Mouse (Mus musculus): Measurements from ENCODE around the gene Krtap10-4. TPM values are rescaled to one million over a fixed set of nuclear protein-coding genes. Genes with fewer than 3 reads are reported as not detected.

Gene Krtap10-4
- polyA plus RNA-seq, 1 experiment from 2014 or later, result not detected

GRCm38 (mm10) chr10:77852559-77852958, 25.7 kb upstream of the Krtap10-4 start, which contains the start of gene Gm10318:
TSS of gene Gm10318 (plus strand) at chr10:77852859.
- DNase-seq, result no peak
- Histone ChIP-seq H3K4me1 (ENCODE audit: insufficient read depth) (no peaks in the 10 kb centered on the region), H3K4me2 (ENCODE audit: low read depth, low read length) (no peak within 1 kb of the TSS), H3K27me3 (ENCODE audit: insufficient read depth, low read length) (no peaks in the 10 kb centered on the region), H3K36me3 (replicated peaks; ENCODE audit: insufficient read depth, low read length) (no peaks in the 10 kb centered on the region), H3K27ac (ENCODE audit: low read depth) (no peak within 1 kb of the TSS), H3K4me3 (ENCODE audit: low read depth, low read length) (no peak within 1 kb of the TSS), H3K9me3 (ENCODE audit: low read length) (no peaks in the 10 kb centered on the region), H3K9ac (replicated peaks) (no peak within 1 kb of the TSS)
- WGBS (ENCODE audit: insufficient replicate concordance), result 65% methylated on average over 9 of the region's 9 CpGs
- TF ChIP-seq CTCF (IDR thresholded peaks at IDR 0.05; ENCODE audit: low read depth) (no peak), EP300 (IDR thresholded peaks at IDR 0.05; ENCODE audit: low read depth) (no peak)
- ATAC-seq, result no peak

DNA sequence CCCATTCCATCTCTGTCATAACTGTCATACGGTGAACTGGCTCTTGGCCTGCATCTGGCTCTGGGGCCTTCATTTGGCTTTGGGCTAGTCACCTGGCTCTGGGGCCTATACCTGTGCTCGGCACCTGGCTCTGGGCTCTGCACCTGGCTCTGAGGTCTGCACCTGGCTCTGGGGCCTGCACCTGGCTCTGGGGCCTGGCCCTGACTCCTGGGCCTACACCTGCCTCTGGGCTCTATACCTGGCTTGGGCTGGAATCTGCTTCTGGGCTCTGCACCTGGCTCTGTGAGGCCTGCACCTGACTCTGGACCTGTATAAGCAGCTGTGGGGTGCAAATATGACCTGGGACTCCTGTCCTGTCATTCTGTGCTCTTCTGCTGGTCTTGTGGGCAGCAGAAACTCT, 20.6 kb upstream of the Krtap10-4 start:
- ATAC-seq, result no peak
- H3K4me1 ChIP-seq (ENCODE audit: insufficient read depth), result no peaks in the 10 kb centered on the region
- DNase-seq, result no peak
- no peak overlapping the region for H3K9ac ChIP-seq (replicated peaks)
- TF ChIP-seq CTCF (IDR thresholded peaks at IDR 0.05; ENCODE audit: low read depth) (no peak), EP300 (IDR thresholded peaks at IDR 0.05; ENCODE audit: low read depth) (no peak)
- H3K4me2 ChIP-seq (ENCODE audit: low read depth, low read length), result no peak overlapping the region
- H3K36me3 ChIP-seq (replicated peaks; ENCODE audit: insufficient read depth, low read length), result no peaks in the 10 kb centered on the region
- H3K27ac ChIP-seq (ENCODE audit: low read depth), result no peak overlapping the region
- WGBS (ENCODE audit: insufficient replicate concordance), result 64% methylated on average over 2 of the region's 2 CpGs
- H3K9me3 ChIP-seq (ENCODE audit: low read length), result peaks cover 5% of the 10 kb centered on the region
- H3K27me3 ChIP-seq (ENCODE audit: insufficient read depth, low read length), result no peaks in the 10 kb centered on the region
- no peak overlapping the region for H3K4me3 ChIP-seq (ENCODE audit: low read depth, low read length)

DNA sequence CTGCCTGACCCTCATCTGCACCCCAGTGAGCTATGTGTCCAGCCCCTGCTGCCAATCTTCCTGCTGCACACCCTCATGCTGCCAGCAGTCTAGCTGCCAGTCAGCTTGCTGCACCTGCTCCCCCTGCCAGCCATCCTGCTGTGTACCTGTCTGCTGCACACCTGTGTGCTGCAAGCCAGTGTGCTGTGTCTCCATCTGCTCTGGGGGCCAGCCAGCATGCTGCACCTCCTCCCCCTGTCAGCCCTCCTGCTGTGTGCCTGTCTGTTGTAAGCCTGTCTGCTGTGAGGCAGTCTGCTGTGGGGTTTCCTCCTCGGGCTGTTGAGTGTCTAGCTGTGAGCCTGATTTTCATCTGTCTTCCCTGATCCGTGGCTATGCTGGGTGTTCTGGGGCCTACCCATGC, 20.1 kb upstream of the Krtap10-4 start:
- DNase-seq (no peak), ATAC-seq (no peak)
- H3K36me3 ChIP-seq (replicated peaks; ENCODE audit: insufficient read depth, low read length), result no peaks in the 10 kb centered on the region
- no peak overlapping the region for H3K4me2 ChIP-seq (ENCODE audit: low read depth, low read length)
- H3K27me3 ChIP-seq (ENCODE audit: insufficient read depth, low read length), result no peaks in the 10 kb centered on the region
- no peak overlapping the region for H3K4me3 ChIP-seq (ENCODE audit: low read depth, low read length)
- peaks cover 5% of the 10 kb centered on the region for H3K9me3 ChIP-seq (ENCODE audit: low read length)
- no peak overlapping the region for H3K27ac ChIP-seq (ENCODE audit: low read depth)
- no peak overlapping the region for H3K9ac ChIP-seq (replicated peaks)
- no peaks in the 10 kb centered on the region for H3K4me1 ChIP-seq (ENCODE audit: insufficient read depth)
- 23% methylated on average over 2 of the region's 2 CpGs for WGBS (ENCODE audit: insufficient replicate concordance)
- no peak for TF ChIP-seq EP300 (IDR thresholded peaks at IDR 0.05; ENCODE audit: low read depth)
- no peak for TF ChIP-seq CTCF (IDR thresholded peaks at IDR 0.05; ENCODE audit: low read depth)

DNA sequence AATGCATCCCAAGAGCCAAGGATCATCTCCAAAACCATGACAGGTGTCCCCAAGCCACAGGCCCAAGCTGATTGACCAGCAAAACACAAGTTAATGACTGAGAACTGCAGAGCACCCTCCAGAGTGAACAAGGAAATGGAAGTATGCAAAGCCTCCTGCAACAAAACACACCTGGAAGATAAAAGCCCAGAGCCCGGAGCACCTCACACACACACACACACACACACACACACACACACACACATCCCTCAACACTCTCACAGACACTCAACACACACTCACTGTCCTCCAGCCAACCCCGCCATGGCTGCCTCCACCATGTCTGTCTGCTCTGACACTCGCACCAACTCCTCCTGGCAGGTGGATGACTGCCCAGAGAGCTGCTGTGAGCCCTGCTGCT, 19.6 kb upstream of the Krtap10-4 start, which contains the start of gene Gm36176:
Gene Gm36176 (plus strand): TSS at position 301 of the 400 bp plus-strand sequence.
- Histone ChIP-seq H3K4me2 (ENCODE audit: low read depth, low read length) (no peak within 1 kb of the TSS), H3K9me3 (ENCODE audit: low read length) (peaks cover 5% of the 10 kb centered on the region), H3K9ac (replicated peaks) (no peak within 1 kb of the TSS), H3K27ac (ENCODE audit: low read depth) (no peak within 1 kb of the TSS), H3K27me3 (ENCODE audit: insufficient read depth, low read length) (no peaks in the 10 kb centered on the region), H3K4me1 (ENCODE audit: insufficient read depth) (no peaks in the 10 kb centered on the region), H3K4me3 (ENCODE audit: low read depth, low read length) (no peak within 1 kb of the TSS), H3K36me3 (replicated peaks; ENCODE audit: insufficient read depth, low read length) (no peaks in the 10 kb centered on the region)
- DNase-seq, result no peak
- ATAC-seq, result no peak
- 55% methylated on average over 3 of the region's 3 CpGs for WGBS (ENCODE audit: insufficient replicate concordance)
- TF ChIP-seq EP300 (IDR thresholded peaks at IDR 0.05; ENCODE audit: low read depth) (no peak), CTCF (IDR thresholded peaks at IDR 0.05; ENCODE audit: low read depth) (no peak)

- no peak overlapping the region for H3K4me2 ChIP-seq (ENCODE audit: low read depth, low read length)
- no peaks in the 10 kb centered on the region for H3K36me3 ChIP-seq (replicated peaks; ENCODE audit: insufficient read depth, low read length)
- H3K4me1 ChIP-seq (ENCODE audit: insufficient read depth), result no peaks in the 10 kb centered on the region
- DNase-seq (no peak), ATAC-seq (no peak)
- H3K9ac ChIP-seq (replicated peaks), result no peak overlapping the region
- H3K4me3 ChIP-seq (ENCODE audit: low read depth, low read length), result no peak overlapping the region
- H3K27me3 ChIP-seq (ENCODE audit: insufficient read depth, low read length), result no peaks in the 10 kb centered on the region
- TF ChIP-seq CTCF (IDR thresholded peaks at IDR 0.05; ENCODE audit: low read depth), result no peak
- no peak for TF ChIP-seq EP300 (IDR thresholded peaks at IDR 0.05; ENCODE audit: low read depth)
- H3K27ac ChIP-seq (ENCODE audit: low read depth), result no peak overlapping the region
- WGBS (ENCODE audit: insufficient replicate concordance), result 57% methylated on average over 6 of the region's 6 CpGs
- peaks cover 8% of the 10 kb centered on the region for H3K9me3 ChIP-seq (ENCODE audit: low read length)
Measured at GRCm38 (mm10) chr10:77839006-77839405, 12.1 kb upstream of the Krtap10-4 start.

DNA sequence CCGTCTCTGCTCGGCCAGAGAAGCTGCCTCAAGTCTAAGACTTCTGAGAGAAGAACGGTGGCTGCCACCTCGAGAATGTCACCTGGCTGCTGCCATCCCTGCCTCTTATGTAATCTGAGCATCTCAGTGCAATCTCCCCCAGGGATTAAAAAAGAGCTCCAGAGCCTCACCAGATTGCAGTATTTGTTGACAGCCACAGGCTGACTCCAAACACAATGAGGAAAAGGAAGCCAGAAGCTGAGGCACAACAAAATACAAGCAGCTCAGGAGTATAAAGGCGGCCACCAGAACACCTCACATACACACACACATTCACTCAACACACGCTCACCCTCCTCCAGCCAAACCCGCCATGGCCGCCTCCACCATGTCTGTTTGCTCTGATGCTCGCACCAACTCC, 8.8 kb upstream of the Krtap10-4 start, which contains the start of gene Krtap10-10:
Gene Krtap10-10 (plus strand): TSS at position 301 of the 400 bp plus-strand sequence.
- Histone ChIP-seq H3K4me3 (ENCODE audit: low read depth, low read length) (no peak within 1 kb of the TSS), H3K27me3 (ENCODE audit: insufficient read depth, low read length) (no peaks in the 10 kb centered on the region), H3K4me2 (ENCODE audit: low read depth, low read length) (no peak within 1 kb of the TSS), H3K4me1 (ENCODE audit: insufficient read depth) (no peaks in the 10 kb centered on the region), H3K9me3 (ENCODE audit: low read length) (no peaks in the 10 kb centered on the region), H3K27ac (ENCODE audit: low read depth) (no peak within 1 kb of the TSS), H3K36me3 (replicated peaks; ENCODE audit: insufficient read depth, low read length) (no peaks in the 10 kb centered on the region), H3K9ac (replicated peaks) (no peak within 1 kb of the TSS)
- ATAC-seq (no peak), DNase-seq (no peak)
- 65% methylated on average over 9 of the region's 9 CpGs for WGBS (ENCODE audit: insufficient replicate concordance)
- TF ChIP-seq CTCF (IDR thresholded peaks at IDR 0.05; ENCODE audit: low read depth), result no peak
- TF ChIP-seq EP300 (IDR thresholded peaks at IDR 0.05; ENCODE audit: low read depth), result no peak

- no peaks in the 10 kb centered on the region for H3K9me3 ChIP-seq (ENCODE audit: low read length)
- no peak overlapping the region for H3K4me2 ChIP-seq (ENCODE audit: low read depth, low read length)
- no peak overlapping the region for H3K27ac ChIP-seq (ENCODE audit: low read depth)
- WGBS (ENCODE audit: insufficient replicate concordance), result 54% methylated on average over 4 of the region's 4 CpGs
- DNase-seq, result no peak
- no peak overlapping the region for H3K9ac ChIP-seq (replicated peaks)
- no peaks in the 10 kb centered on the region for H3K36me3 ChIP-seq (replicated peaks; ENCODE audit: insufficient read depth, low read length)
- H3K4me1 ChIP-seq (ENCODE audit: insufficient read depth), result no peaks in the 10 kb centered on the region
- no peak for TF ChIP-seq EP300 (IDR thresholded peaks at IDR 0.05; ENCODE audit: low read depth)
- TF ChIP-seq CTCF (IDR thresholded peaks at IDR 0.05; ENCODE audit: low read depth), result no peak
- H3K27me3 ChIP-seq (ENCODE audit: insufficient read depth, low read length), result no peaks in the 10 kb centered on the region
- ATAC-seq, result no peak
- H3K4me3 ChIP-seq (ENCODE audit: low read depth, low read length), result no peak overlapping the region
Measured at GRCm38 (mm10) chr10:77819203-77819602, 7.7 kb downstream of the Krtap10-4 start.

Measured in liver, postnatal 0 days (tissue).